Mouse (Mus musculus) ES-Bruce4 (cell line): ENCODE measurements around the gene Ston1.

Experiments used
- CTCF ChIP-seq: IDR thresholded peaks from one replicate; pipeline ENCODE4 v1.8.1; 2011; ENCODE audit warnings: low read depth, low read length
- POLR2A ChIP-seq: IDR thresholded peaks from one replicate; pipeline ENCODE4 v1.8.1; 2011; ENCODE audit warnings: low read length; ENCODE audit not compliant: insufficient read depth

- TF ChIP-seq POLR2A (no peak), CTCF (no peak)
These were observed 99.3 kb downstream of the Ston1 start for GRCm38 (mm10) chr17:88696656-88697333.
